Mouse (Mus musculus): ENCODE measurements at regions not wholly inside any gene's neighbourhood (a gene's known extent, or its start where the extent isn't known, plus 50 kb on each side); places are given as distances from the start of the nearest gene placed in this dataset.
"Not testable (repeated sequence)": the region's sequence is repeated elsewhere in the genome, so short reads cannot be mapped to it uniquely, and the experiment has no call there.

- TF ChIP-seq CTCF (IDR thresholded peaks at IDR 0.05; ENCODE audit: low read depth): peak; percentile 88
- TF ChIP-seq EP300 (IDR thresholded peaks at IDR 0.05; ENCODE audit: low read depth): no peak
- ATAC-seq: peak; percentile 38; the same call in 1 of the 2 replicates
- Histone ChIP-seq H3K4me2 (ENCODE audit: low read depth, low read length) (no peak overlapping the region), H3K4me3 (ENCODE audit: low read depth, low read length) (no peak overlapping the region), H3K27me3 (ENCODE audit: insufficient read depth, low read length) (no peaks in the 10 kb centered on the region), H3K9me3 (ENCODE audit: low read length) (no peaks in the 10 kb centered on the region), H3K36me3 (replicated peaks; ENCODE audit: insufficient read depth, low read length) (no peaks in the 10 kb centered on the region), H3K27ac (ENCODE audit: low read depth) (no peak overlapping the region), H3K4me1 (ENCODE audit: insufficient read depth) (no peaks in the 10 kb centered on the region), H3K9ac (replicated peaks) (no peak overlapping the region)
- peak; percentile 55 for DNase-seq
- WGBS (ENCODE audit: insufficient replicate concordance): 24% methylated on average over 17 of the region's 17 CpGs
Measured at GRCm38 (mm10) chr14:53803698-53804620, 449.9 kb downstream of the Dad1 start.

GRCm38 (mm10) chr14:53802547-53802946 lies 451.4 kb downstream of the Dad1 start:
- H3K4me2 ChIP-seq (ENCODE audit: low read depth, low read length): no peak overlapping the region
- TF ChIP-seq CTCF (IDR thresholded peaks at IDR 0.05; ENCODE audit: low read depth) (no peak), EP300 (IDR thresholded peaks at IDR 0.05; ENCODE audit: low read depth) (no peak)
- WGBS (ENCODE audit: insufficient replicate concordance): 77% methylated on average over 3 of the region's 3 CpGs
- no peaks in the 10 kb centered on the region for H3K27me3 ChIP-seq (ENCODE audit: insufficient read depth, low read length)
- no peak for ATAC-seq
- no peak for DNase-seq
- no peaks in the 10 kb centered on the region for H3K36me3 ChIP-seq (replicated peaks; ENCODE audit: insufficient read depth, low read length)
- H3K9ac ChIP-seq (replicated peaks): no peak overlapping the region
- no peaks in the 10 kb centered on the region for H3K4me1 ChIP-seq (ENCODE audit: insufficient read depth)
- H3K27ac ChIP-seq (ENCODE audit: low read depth): no peak overlapping the region
- H3K4me3 ChIP-seq (ENCODE audit: low read depth, low read length): no peak overlapping the region
- H3K9me3 ChIP-seq (ENCODE audit: low read length): no peaks in the 10 kb centered on the region

DNA sequence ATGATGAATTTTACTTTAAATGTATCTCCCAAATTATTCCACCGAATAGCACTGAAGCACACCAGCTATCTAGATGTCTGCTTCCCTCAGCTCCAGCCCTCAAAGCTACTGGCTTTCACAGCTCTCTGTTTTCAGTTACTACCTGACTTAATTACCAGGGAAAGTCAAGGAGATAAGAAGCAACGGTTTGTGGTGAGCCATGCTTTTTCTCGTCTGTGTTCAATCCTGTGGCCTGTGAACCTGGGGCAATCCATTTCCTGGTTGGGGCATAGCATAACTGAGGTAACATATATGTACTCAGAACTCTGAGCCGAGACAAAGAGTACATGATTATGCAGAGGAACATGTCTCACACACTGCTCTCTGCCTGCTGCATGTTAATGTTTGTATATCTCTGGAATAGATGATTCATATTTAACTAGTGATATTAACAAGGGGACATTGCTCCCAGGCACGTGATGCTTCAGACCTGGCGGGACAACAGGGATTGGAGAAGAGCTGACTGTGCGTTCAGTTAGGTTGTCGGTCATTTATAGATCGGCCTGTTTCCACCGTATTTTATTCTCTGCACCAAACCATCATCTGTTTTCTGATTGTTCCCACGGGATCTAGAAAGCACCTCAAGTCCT lies 453.3 kb downstream of the Dad1 start:
- no peak for DNase-seq
- Histone ChIP-seq H3K4me3 (ENCODE audit: low read depth, low read length) (no peak overlapping the region), H3K9me3 (ENCODE audit: low read length) (no peaks in the 10 kb centered on the region), H3K27ac (ENCODE audit: low read depth) (no peak overlapping the region), H3K27me3 (ENCODE audit: insufficient read depth, low read length) (no peaks in the 10 kb centered on the region), H3K4me2 (ENCODE audit: low read depth, low read length) (no peak overlapping the region), H3K9ac (replicated peaks) (no peak overlapping the region), H3K4me1 (ENCODE audit: insufficient read depth) (no peaks in the 10 kb centered on the region; the same call in 1 of the 2 replicates), H3K36me3 (replicated peaks; ENCODE audit: insufficient read depth, low read length) (no peaks in the 10 kb centered on the region)
- no peak for ATAC-seq
- TF ChIP-seq CTCF (IDR thresholded peaks at IDR 0.05; ENCODE audit: low read depth) (no peak), EP300 (IDR thresholded peaks at IDR 0.05; ENCODE audit: low read depth) (peak; percentile 64)
- 66% methylated on average over 11 of the region's 11 CpGs for WGBS (ENCODE audit: insufficient replicate concordance)

DNA sequence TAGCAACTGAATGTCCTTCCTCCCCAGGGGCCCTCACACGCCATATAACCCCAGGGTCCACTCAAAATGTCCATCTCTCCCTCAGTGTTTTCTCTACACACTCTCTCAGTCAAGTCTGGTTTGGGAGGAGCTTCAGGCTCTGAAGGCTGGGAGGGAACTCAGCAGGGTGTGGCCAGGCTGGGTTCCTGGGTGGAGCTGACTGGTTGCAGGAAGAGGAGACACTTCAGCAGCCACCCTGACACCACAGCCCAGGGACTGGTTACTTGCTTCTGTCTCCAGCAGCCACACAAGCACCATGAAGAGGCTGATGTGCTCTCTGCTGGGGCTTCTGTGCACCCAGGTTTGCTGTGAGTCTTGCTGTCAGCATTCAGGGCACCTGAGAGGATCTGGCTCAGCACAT lies 458.7 kb downstream of the Dad1 start:
- not testable (repeated sequence) for H3K36me3 ChIP-seq (replicated peaks; ENCODE audit: insufficient read depth, low read length); H3K9ac ChIP-seq (replicated peaks); H3K4me3 ChIP-seq (ENCODE audit: low read depth, low read length); H3K27me3 ChIP-seq (ENCODE audit: insufficient read depth, low read length); H3K4me1 ChIP-seq (ENCODE audit: insufficient read depth); H3K9me3 ChIP-seq (ENCODE audit: low read length)
- ATAC-seq: peak; percentile 66; the same call in 1 of the 2 replicates
- H3K4me2 ChIP-seq (ENCODE audit: low read depth, low read length): peak overlapping the region; percentile 38; the same call in 1 of the 2 replicates
- WGBS (ENCODE audit: insufficient replicate concordance): 47% methylated on average over 1 of the region's 1 CpGs
- H3K27ac ChIP-seq (ENCODE audit: low read depth): peak overlapping the region; percentile 6; the same call in 1 of the 2 replicates
- peak; percentile 32 for DNase-seq

GRCm38 (mm10) chr14:53794527-53794926 lies 459.4 kb downstream of the Dad1 start:
- Histone ChIP-seq H3K4me1 (ENCODE audit: insufficient read depth) (no peaks in the 10 kb centered on the region; the same call in 1 of the 2 replicates), H3K4me2 (ENCODE audit: low read depth, low read length) (no peak overlapping the region), H3K9me3 (ENCODE audit: low read length) (no peaks in the 10 kb centered on the region), H3K36me3 (replicated peaks; ENCODE audit: insufficient read depth, low read length) (no peaks in the 10 kb centered on the region), H3K9ac (replicated peaks) (no peak overlapping the region), H3K4me3 (ENCODE audit: low read depth, low read length) (no peak overlapping the region), H3K27ac (ENCODE audit: low read depth) (no peak overlapping the region), H3K27me3 (ENCODE audit: insufficient read depth, low read length) (no peaks in the 10 kb centered on the region)
- no peak for TF ChIP-seq EP300 (IDR thresholded peaks at IDR 0.05; ENCODE audit: low read depth)
- TF ChIP-seq CTCF (IDR thresholded peaks at IDR 0.05; ENCODE audit: low read depth): no peak
- ATAC-seq: no peak
- no peak for DNase-seq
- 81% methylated on average over 5 of the region's 5 CpGs for WGBS (ENCODE audit: insufficient replicate concordance)

- not testable (repeated sequence) for DNase-seq; H3K27me3 ChIP-seq (ENCODE audit: insufficient read depth, low read length); H3K27ac ChIP-seq (ENCODE audit: low read depth); H3K9me3 ChIP-seq (ENCODE audit: low read length); H3K4me3 ChIP-seq (ENCODE audit: low read depth, low read length); H3K9ac ChIP-seq (replicated peaks); H3K4me2 ChIP-seq (ENCODE audit: low read depth, low read length); ATAC-seq; H3K4me1 ChIP-seq (ENCODE audit: insufficient read depth); H3K36me3 ChIP-seq (replicated peaks; ENCODE audit: insufficient read depth, low read length)
- 54% methylated on average over 1 of the region's 1 CpGs for WGBS (ENCODE audit: insufficient replicate concordance)
Measured at GRCm38 (mm10) chr14:53792432-53792831, 461.5 kb downstream of the Dad1 start.

DNA sequence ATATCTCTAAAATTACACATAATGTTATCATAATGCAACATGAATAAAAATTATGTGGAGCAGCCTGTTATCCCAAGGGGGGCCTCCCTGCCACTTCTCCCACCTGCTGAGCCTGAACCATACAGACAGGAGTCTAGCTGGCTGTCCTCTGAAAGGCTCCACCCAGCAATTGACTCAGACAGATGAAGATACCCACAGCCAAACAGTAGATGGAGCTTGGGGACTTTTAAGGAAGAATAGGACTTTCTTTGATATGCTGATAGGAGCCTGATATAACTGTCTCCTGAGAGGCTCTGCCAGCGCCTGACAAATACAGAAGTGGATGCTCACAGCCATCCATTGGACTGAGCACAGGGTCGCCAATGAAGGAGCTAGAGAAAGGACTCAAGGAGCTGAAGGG lies 468.4 kb downstream of the Dad1 start:
- WGBS (ENCODE audit: insufficient replicate concordance): 60% methylated on average over 2 of the region's 2 CpGs
- H3K9ac ChIP-seq (replicated peaks); ATAC-seq: not testable (repeated sequence)

More for the DNA sequence above, 468.4 kb downstream of the Dad1 start:
- H3K4me3 ChIP-seq (ENCODE audit: low read depth, low read length); H3K36me3 ChIP-seq (replicated peaks; ENCODE audit: insufficient read depth, low read length); H3K27me3 ChIP-seq (ENCODE audit: insufficient read depth, low read length); H3K27ac ChIP-seq (ENCODE audit: low read depth); H3K9me3 ChIP-seq (ENCODE audit: low read length); H3K4me1 ChIP-seq (ENCODE audit: insufficient read depth); DNase-seq; H3K4me2 ChIP-seq (ENCODE audit: low read depth, low read length): not testable (repeated sequence)
